Mouse (Mus musculus): ENCODE measurements around the gene Adcy5. TPM values are rescaled to one million over a fixed set of nuclear protein-coding genes. Genes with fewer than 3 reads are reported as not detected.
A peak's percentile ranks its signal among the peaks of the same experiment; 100 is the strongest.

The Adcy5 gene
- polyA plus RNA-seq, 1 experiment from 2014 or later = 2.8 TPM

- Histone ChIP-seq H3K27me3 (no peaks in the 10 kb centered on the region), H3K4me3 (replicated peaks) (no peak overlapping the region), H3K27ac (peak overlapping the region; percentile 46; the same call in 1 of the 2 replicates), H3K4me1 (peaks cover 36% of the 10 kb centered on the region), H3K9me3 (no peaks in the 10 kb centered on the region), H3K36me3 (replicated peaks) (no peaks in the 10 kb centered on the region), H3K4me2 (no peak overlapping the region; the same call in 1 of the 2 replicates), H3K9ac (no peak overlapping the region)
- ATAC-seq (ENCODE audit: low FRiP score) = peak; percentile 63
- WGBS = 51% methylated on average over 19 of the region's 19 CpGs
Observed at GRCm38 (mm10) chr16:35164361-35165224, 9.9 kb downstream of the Adcy5 start.

GRCm38 (mm10) chr16:35165361-35165760 lies 10.7 kb downstream of the Adcy5 start:
- no peaks in the 10 kb centered on the region for H3K27me3 ChIP-seq
- no peak overlapping the region for H3K4me2 ChIP-seq
- H3K36me3 ChIP-seq (replicated peaks) = no peaks in the 10 kb centered on the region
- 86% methylated on average over 6 of the region's 6 CpGs for WGBS
- H3K27ac ChIP-seq = no peak overlapping the region
- H3K4me3 ChIP-seq (replicated peaks) = no peak overlapping the region
- peaks cover 28% of the 10 kb centered on the region for H3K4me1 ChIP-seq
- H3K9ac ChIP-seq = no peak overlapping the region
- ATAC-seq (ENCODE audit: low FRiP score) = no peak
- no peaks in the 10 kb centered on the region for H3K9me3 ChIP-seq

GRCm38 (mm10) chr16:35165788-35166187 lies 11.1 kb downstream of the Adcy5 start:
- no peak overlapping the region for H3K9ac ChIP-seq
- H3K4me2 ChIP-seq = no peak overlapping the region
- ATAC-seq (ENCODE audit: low FRiP score) = no peak
- H3K27me3 ChIP-seq = no peaks in the 10 kb centered on the region
- H3K4me3 ChIP-seq (replicated peaks) = no peak overlapping the region
- H3K36me3 ChIP-seq (replicated peaks) = no peaks in the 10 kb centered on the region
- 90% methylated on average over 3 of the region's 3 CpGs for WGBS
- no peaks in the 10 kb centered on the region for H3K9me3 ChIP-seq
- peaks cover 24% of the 10 kb centered on the region for H3K4me1 ChIP-seq
- H3K27ac ChIP-seq = no peak overlapping the region

GRCm38 (mm10) chr16:35169431-35169830 lies 14.8 kb downstream of the Adcy5 start:
- Histone ChIP-seq H3K4me2 (no peak overlapping the region), H3K27me3 (no peaks in the 10 kb centered on the region), H3K4me1 (peaks cover 9% of the 10 kb centered on the region), H3K4me3 (replicated peaks) (no peak overlapping the region), H3K9ac (no peak overlapping the region), H3K27ac (no peak overlapping the region), H3K9me3 (no peaks in the 10 kb centered on the region), H3K36me3 (replicated peaks) (no peaks in the 10 kb centered on the region)
- 85% methylated on average over 7 of the region's 7 CpGs for WGBS
- ATAC-seq (ENCODE audit: low FRiP score) = no peak

- Histone ChIP-seq H3K27me3 (no peaks in the 10 kb centered on the region), H3K9ac (no peak overlapping the region), H3K4me2 (no peak overlapping the region), H3K27ac (no peak overlapping the region), H3K4me3 (replicated peaks) (no peak overlapping the region), H3K9me3 (no peaks in the 10 kb centered on the region), H3K4me1 (no peaks in the 10 kb centered on the region; the same call in 1 of the 2 replicates), H3K36me3 (replicated peaks) (no peaks in the 10 kb centered on the region)
- WGBS = 79% methylated on average over 5 of the region's 5 CpGs
- no peak for ATAC-seq (ENCODE audit: low FRiP score)
Observed at GRCm38 (mm10) chr16:35172195-35172594, 17.5 kb downstream of the Adcy5 start.

- Histone ChIP-seq H3K4me2 (no peak overlapping the region), H3K27me3 (no peaks in the 10 kb centered on the region), H3K4me3 (replicated peaks) (no peak overlapping the region), H3K9me3 (no peaks in the 10 kb centered on the region), H3K36me3 (replicated peaks) (no peaks in the 10 kb centered on the region), H3K4me1 (no peaks in the 10 kb centered on the region), H3K9ac (no peak overlapping the region), H3K27ac (no peak overlapping the region)
- 85% methylated on average over 3 of the region's 3 CpGs for WGBS
- ATAC-seq (ENCODE audit: low FRiP score) = no peak
Observed at GRCm38 (mm10) chr16:35178516-35178915, 23.8 kb downstream of the Adcy5 start.

- H3K4me3 ChIP-seq (replicated peaks) = no peak overlapping the region
- no peak for ATAC-seq (ENCODE audit: low FRiP score)
- H3K4me1 ChIP-seq = no peaks in the 10 kb centered on the region
- H3K9me3 ChIP-seq = no peaks in the 10 kb centered on the region
- H3K4me2 ChIP-seq = no peak overlapping the region
- no peak overlapping the region for H3K27ac ChIP-seq
- no peaks in the 10 kb centered on the region for H3K36me3 ChIP-seq (replicated peaks)
- 81% methylated on average over 8 of the region's 8 CpGs for WGBS
- H3K27me3 ChIP-seq = no peaks in the 10 kb centered on the region
- H3K9ac ChIP-seq = no peak overlapping the region
Observed at GRCm38 (mm10) chr16:35179082-35179481, 24.4 kb downstream of the Adcy5 start.

GRCm38 (mm10) chr16:35183161-35183560 lies 28.5 kb downstream of the Adcy5 start:
- no peak overlapping the region for H3K4me2 ChIP-seq
- no peaks in the 10 kb centered on the region for H3K9me3 ChIP-seq
- WGBS = 77% methylated on average over 11 of the region's 11 CpGs
- no peak overlapping the region for H3K4me3 ChIP-seq (replicated peaks)
- no peaks in the 10 kb centered on the region for H3K4me1 ChIP-seq
- no peak for ATAC-seq (ENCODE audit: low FRiP score)
- no peak overlapping the region for H3K9ac ChIP-seq
- H3K27ac ChIP-seq = no peak overlapping the region
- no peaks in the 10 kb centered on the region for H3K27me3 ChIP-seq
- H3K36me3 ChIP-seq (replicated peaks) = no peaks in the 10 kb centered on the region

GRCm38 (mm10) chr16:35188111-35188510 lies 33.4 kb downstream of the Adcy5 start:
- Histone ChIP-seq H3K4me1 (0 out of 2 replicates have a peak, but pooled peaks cover 2% of the 10 kb centered on the region), H3K4me2 (no peak overlapping the region), H3K9ac (no peak overlapping the region), H3K9me3 (no peaks in the 10 kb centered on the region), H3K4me3 (replicated peaks) (no peak overlapping the region), H3K27ac (no peak overlapping the region), H3K27me3 (no peaks in the 10 kb centered on the region), H3K36me3 (replicated peaks) (no peaks in the 10 kb centered on the region)
- WGBS = 85% methylated on average over 4 of the region's 4 CpGs
- no peak for ATAC-seq (ENCODE audit: low FRiP score)

- WGBS = 83% methylated on average over 11 of the region's 11 CpGs
- ATAC-seq (ENCODE audit: low FRiP score) = no peak
Observed at GRCm38 (mm10) chr16:35189420-35190141, 34.9 kb downstream of the Adcy5 start.

GRCm38 (mm10) chr16:35190777-35191176 lies 36.1 kb downstream of the Adcy5 start:
- Histone ChIP-seq H3K27ac (no peak overlapping the region), H3K4me2 (no peak overlapping the region), H3K36me3 (replicated peaks) (no peaks in the 10 kb centered on the region), H3K9me3 (no peaks in the 10 kb centered on the region), H3K4me3 (replicated peaks) (no peak overlapping the region), H3K4me1 (0 out of 2 replicates have a peak, but pooled peaks cover 7% of the 10 kb centered on the region), H3K9ac (no peak overlapping the region), H3K27me3 (no peaks in the 10 kb centered on the region)
- ATAC-seq (ENCODE audit: low FRiP score) = no peak
- WGBS = 83% methylated on average over 7 of the region's 7 CpGs

More at GRCm38 (mm10) chr16:35189420-35190141, 34.9 kb downstream of the Adcy5 start:
- 0 out of 2 replicates have a peak, but pooled peaks cover 7% of the 10 kb centered on the region for H3K4me1 ChIP-seq
- H3K27me3 ChIP-seq = no peaks in the 10 kb centered on the region
- H3K4me2 ChIP-seq = no peak overlapping the region
- H3K4me3 ChIP-seq (replicated peaks) = no peak overlapping the region
- H3K9ac ChIP-seq = no peak overlapping the region
- H3K27ac ChIP-seq = no peak overlapping the region
- H3K36me3 ChIP-seq (replicated peaks) = no peaks in the 10 kb centered on the region
- no peaks in the 10 kb centered on the region for H3K9me3 ChIP-seq

GRCm38 (mm10) chr16:35191271-35191670 lies 36.6 kb downstream of the Adcy5 start:
- 80% methylated on average over 7 of the region's 7 CpGs for WGBS
- H3K9ac ChIP-seq = no peak overlapping the region
- no peak for ATAC-seq (ENCODE audit: low FRiP score)
- no peak overlapping the region for H3K4me2 ChIP-seq
- no peaks in the 10 kb centered on the region for H3K27me3 ChIP-seq
- no peaks in the 10 kb centered on the region for H3K9me3 ChIP-seq
- H3K27ac ChIP-seq = no peak overlapping the region
- H3K36me3 ChIP-seq (replicated peaks) = no peaks in the 10 kb centered on the region
- H3K4me1 ChIP-seq = 0 out of 2 replicates have a peak, but pooled peaks cover 7% of the 10 kb centered on the region
- no peak overlapping the region for H3K4me3 ChIP-seq (replicated peaks)

Measured in forebrain, embryonic 12.5 days (tissue).